Mouse (Mus musculus): ENCODE data around the gene Kdm2a.

- TF ChIP-seq POLR2A (IDR thresholded peaks at IDR 0.05; ENCODE audit: low read depth, low read length) (no peak), CTCF (conservative IDR thresholded peaks at IDR 0.05 in 1 of 2, IDR thresholded peaks at IDR 0.05 in 1 of 2; ENCODE audit: low read depth in 2 of 2, low read length in 2 of 2) (no peak), ZC3H11A (IDR thresholded peaks at IDR 0.05; ENCODE audit: low read depth, low read length) (no peak), EP300 (IDR thresholded peaks at IDR 0.05; ENCODE audit: low read length) (no peak), KAT2A (IDR thresholded peaks at IDR 0.05; ENCODE audit: insufficient replicate concordance, low read length) (no peak), SIN3A (IDR thresholded peaks at IDR 0.05; ENCODE audit: low read length) (no peak), NELFE (IDR thresholded peaks at IDR 0.05; ENCODE audit: low read depth, low read length) (no peak), JUND (conservative IDR thresholded peaks at IDR 0.05; ENCODE audit: low read depth, low read length) (no peak), ZNF384 (IDR thresholded peaks at IDR 0.05; ENCODE audit: low read depth, low read length) (no peak), TCF12 (IDR thresholded peaks at IDR 0.05; ENCODE audit: low read depth, low read length) (no peak), E2F4 (IDR thresholded peaks at IDR 0.05; ENCODE audit: insufficient replicate concordance, low read depth, low read length) (no peak), ZKSCAN1 (IDR thresholded peaks at IDR 0.05; ENCODE audit: borderline replicate concordance, low read depth, low read length) (no peak), MAFK (IDR thresholded peaks at IDR 0.05; ENCODE audit: insufficient replicate concordance, low read length) (no peak), MYC (IDR thresholded peaks at IDR 0.05; ENCODE audit: low read depth, low read length) (no peak)
These were observed 874 bp upstream of the Kdm2a start for GRCm38 (mm10) chr19:4398959-4399358.
